Comparison of ENCODE assay signal across 12 mouse cellular contexts in the genomic region with DNA sequence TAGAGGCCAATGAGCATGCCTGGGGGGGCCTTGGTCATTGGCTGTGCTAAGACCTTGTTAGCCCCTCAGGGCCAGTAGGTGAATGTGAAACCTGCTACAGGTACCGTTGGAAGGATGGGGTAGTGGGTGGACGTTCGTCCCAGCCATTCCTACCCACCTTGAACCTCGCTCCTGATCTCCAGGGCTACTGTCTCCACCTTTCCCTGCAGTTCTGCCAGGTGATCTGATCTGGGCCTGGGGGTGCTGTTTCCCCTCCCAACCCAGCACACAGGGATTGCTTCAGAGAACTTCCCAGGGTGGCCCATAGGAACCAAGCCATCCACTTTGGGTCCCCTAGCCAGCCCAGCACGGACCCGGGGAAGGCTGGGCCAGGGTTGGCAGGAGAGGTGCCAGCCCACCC.
"Had no signal": no experiment of that assay in that cellular context is flagged by ENCODE, and none has a peak within 500 bp of the region (broad histone marks: within the 10 kb centered on the region; RNA-seq: fewer than 3 reads in every experiment).

No protein-coding gene starts in this region.

- H3K27me3 ChIP-seq: neural tube, embryonic 15.5 days had no signal

- H3K4me3 ChIP-seq: limb, embryonic 10.5 days; liver, embryonic 15.5 days; neural tube, embryonic 15.5 days had no signal

- DNase-seq: kidney, adult 8-10 months; lung, adult 2 months; lung, postnatal 36 days; right cerebral cortex, adult 18-20 months; right cerebral cortex, postnatal 25 days; thymus, adult 18-20 months; thymus, postnatal 14 days had no signal

- ATAC-seq: lung, postnatal 0 days had no signal

- H3K9me3 ChIP-seq: limb, embryonic 10.5 days; liver, embryonic 15.5 days; neural tube, embryonic 15.5 days had no signal

- H3K4me2 ChIP-seq: liver, embryonic 11.5 days; liver, embryonic 15.5 days; neural tube, embryonic 15.5 days had no signal

- H3K27ac ChIP-seq: limb, embryonic 10.5 days; liver, embryonic 15.5 days; neural tube, embryonic 15.5 days had no signal

- H3K9ac ChIP-seq: liver, embryonic 15.5 days; neural tube, embryonic 15.5 days had no signal
